Mouse (Mus musculus) thymus, postnatal 10 days (tissue): Measurements from ENCODE around the gene Tmem231.

Experiments used
- DNase-seq, 2 experiments: peaks; one replicate each; pipeline ENCODE4 v3.0.0; 2021; ENCODE audit warnings: low spot score in 2 of 2

Tmem231 gene

DNA sequence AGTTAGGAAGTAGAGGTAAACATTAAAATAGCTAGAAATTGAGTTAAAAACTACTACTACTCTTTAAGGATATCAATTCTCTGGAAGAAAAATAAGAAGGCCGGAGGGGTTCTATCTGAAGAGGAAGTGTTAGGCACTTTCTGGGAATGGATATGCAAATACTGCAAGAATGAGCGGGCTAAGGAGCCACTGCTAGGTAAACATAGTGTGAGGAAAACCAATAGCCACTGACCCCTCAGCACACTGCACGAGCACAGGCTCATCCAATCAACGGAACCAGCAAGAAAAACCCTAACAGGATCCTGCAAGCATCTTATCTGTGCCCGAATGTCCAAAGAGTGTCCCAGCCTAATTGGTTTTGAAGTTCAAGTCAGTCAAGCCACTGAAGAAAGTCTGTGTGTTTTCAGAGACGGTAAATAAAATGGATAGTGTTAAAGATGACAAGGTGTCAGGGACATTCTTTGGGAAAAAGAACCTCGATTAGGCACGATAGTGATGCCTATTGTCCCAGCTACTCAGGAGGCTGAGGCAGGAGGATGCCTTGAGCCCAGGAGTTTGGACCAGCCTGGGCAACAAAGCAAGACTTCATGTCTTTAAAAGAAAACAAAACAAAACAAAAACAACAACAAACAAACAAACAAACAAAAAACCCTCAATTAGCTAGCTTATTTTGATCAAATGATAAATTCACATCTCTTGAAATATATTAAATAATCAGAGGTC, 68.4 kb downstream of the Tmem231 start:
- no peak for DNase-seq

DNA sequence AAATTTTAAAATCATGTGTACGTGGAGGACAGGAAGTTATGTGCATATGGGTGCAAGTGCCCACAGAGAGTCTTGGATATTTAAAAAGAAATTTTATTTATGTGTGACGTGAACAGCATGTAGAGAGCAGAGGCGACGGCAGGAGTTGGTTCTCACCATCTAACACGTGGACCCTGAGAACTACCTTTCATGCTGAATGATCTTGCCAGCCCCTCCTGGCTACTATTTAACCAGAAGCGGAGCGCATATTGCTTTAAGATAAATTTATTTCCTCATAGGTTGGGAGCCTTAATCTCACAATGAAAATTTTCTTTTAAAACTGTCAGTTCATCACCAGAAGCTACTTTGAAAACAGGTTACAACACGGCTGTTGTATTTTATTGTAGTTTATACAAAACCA, 69.0 kb downstream of the Tmem231 start:
- no peak for DNase-seq

DNA sequence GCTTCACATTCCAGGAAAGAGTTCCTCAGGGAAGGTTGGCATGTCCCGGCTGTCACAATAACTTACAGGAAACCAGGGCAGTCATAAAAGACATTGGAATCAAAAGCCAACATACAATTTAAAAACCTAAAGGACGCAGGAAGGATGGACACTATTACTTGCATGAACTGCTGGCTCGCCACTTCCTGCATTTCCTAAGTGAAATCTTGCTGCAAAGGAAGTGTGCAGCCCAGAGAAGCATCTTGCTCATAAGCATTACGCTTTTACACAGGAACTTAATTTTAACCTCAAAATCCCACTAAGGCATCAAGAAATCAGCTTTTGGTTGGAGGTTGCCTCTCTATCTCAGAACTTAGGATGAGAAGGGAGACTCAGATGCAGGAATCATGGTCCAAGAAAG, 70.4 kb downstream of the Tmem231 start:
- no peak for DNase-seq
